Mouse (Mus musculus) hindbrain, embryonic 12.5 days (tissue): ENCODE data around the gene Phactr1. TPM values are rescaled to one million over a fixed set of nuclear protein-coding genes. Genes with fewer than 3 reads are reported as not detected.

Source experiments
- ATAC-seq: fragments of 200-750 bp; cut with Nextera tagmentation; 2 replicates; pipeline ENCODE4 v1.8.0; 2017; ENCODE audit warnings: moderate TSS enrichment; ENCODE audit not compliant: low FRiP score
- H3K27ac ChIP-seq: fragments of 300-500 bp; sonication (generic); 2 replicates; pipeline ENCODE4 v1.5.1; 2016; ENCODE audit warnings: mild to moderate bottlenecking
- H3K27me3 ChIP-seq: fragments of 300-500 bp; sonication (generic); 2 replicates; pipeline ENCODE4 v1.6.1; 2016; ENCODE audit warnings: mild to moderate bottlenecking
- H3K36me3 ChIP-seq: fragments of 300-500 bp; sonication (generic); 2 replicates; pipeline ENCODE4 v1.6.1; 2016; ENCODE audit warnings: mild to moderate bottlenecking
- H3K4me1 ChIP-seq: fragments of 300-500 bp; sonication (generic); 2 replicates; pipeline ENCODE4 v1.6.1; 2016
- H3K4me2 ChIP-seq: fragments of 300-500 bp; sonication (generic); replicated peaks from 2 replicates; pipeline ENCODE4 v1.6.1; 2016; ENCODE audit warnings: mild to moderate bottlenecking
- H3K4me3 ChIP-seq: fragments of 300-500 bp; sonication (generic); 2 replicates; pipeline ENCODE4 v1.5.1; 2016; ENCODE audit warnings: mild to moderate bottlenecking
- H3K9ac ChIP-seq: fragments of 300-500 bp; sonication (generic); 2 replicates; pipeline ENCODE4 v1.6.1; 2016; ENCODE audit warnings: mild to moderate bottlenecking, moderate library complexity
- H3K9me3 ChIP-seq: fragments of 300-500 bp; sonication (generic); replicated peaks from 2 replicates; pipeline ENCODE4 v1.6.1; 2016; ENCODE audit warnings: mild to moderate bottlenecking
- WGBS: fragments of 180-500 bp; shearing (Covaris S2); methylation state at CpG from one replicate; pipeline ENCODE4 v1.1.7; 2016; 5-methylcytosine and 5-hydroxymethylcytosine counted together
- polyA plus RNA-seq: library from polyadenylated mRNA; unstranded; fragments of >200 nt; fragmentation: Nextera tagmentation; extraction: Ambion mirVana; gene quantifications from 2 replicates; pipeline ENCODE4 v1.2.1, GENCODE M21; 2016

Gene Phactr1
- polyA plus RNA-seq, 1 experiment from 2014 or later: 23.6 TPM

DNA sequence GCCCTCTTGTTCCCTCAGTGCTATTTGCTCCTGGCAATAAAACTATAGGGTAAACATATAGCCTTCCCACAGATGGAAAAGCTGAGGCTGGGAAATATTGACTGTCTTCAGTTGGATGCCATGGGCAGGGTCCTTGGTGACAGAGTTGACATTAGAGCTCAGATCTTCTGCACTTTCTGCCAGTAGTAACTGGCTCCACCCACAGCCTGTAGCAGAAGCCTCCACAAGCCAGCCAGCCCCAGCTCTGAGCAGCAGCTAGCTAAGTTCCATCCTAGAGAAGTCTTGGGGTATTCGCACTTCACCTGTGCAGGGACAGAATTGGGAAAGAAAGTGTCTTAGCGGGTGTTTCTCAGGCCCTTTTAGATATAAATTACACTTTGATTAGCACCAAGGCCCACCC lies 390.5 kb downstream of the Phactr1 start:
- no peaks in the 10 kb centered on the region for H3K9me3 ChIP-seq
- no peak overlapping the region for H3K4me2 ChIP-seq
- no peaks in the 10 kb centered on the region for H3K27me3 ChIP-seq
- WGBS: 96% methylated on average over 2 of the region's 2 CpGs
- no peaks in the 10 kb centered on the region for H3K36me3 ChIP-seq
- no peaks in the 10 kb centered on the region for H3K4me1 ChIP-seq
- no peak overlapping the region for H3K4me3 ChIP-seq
- no peak overlapping the region for H3K27ac ChIP-seq
- H3K9ac ChIP-seq: no peak overlapping the region
- ATAC-seq: no peak

DNA sequence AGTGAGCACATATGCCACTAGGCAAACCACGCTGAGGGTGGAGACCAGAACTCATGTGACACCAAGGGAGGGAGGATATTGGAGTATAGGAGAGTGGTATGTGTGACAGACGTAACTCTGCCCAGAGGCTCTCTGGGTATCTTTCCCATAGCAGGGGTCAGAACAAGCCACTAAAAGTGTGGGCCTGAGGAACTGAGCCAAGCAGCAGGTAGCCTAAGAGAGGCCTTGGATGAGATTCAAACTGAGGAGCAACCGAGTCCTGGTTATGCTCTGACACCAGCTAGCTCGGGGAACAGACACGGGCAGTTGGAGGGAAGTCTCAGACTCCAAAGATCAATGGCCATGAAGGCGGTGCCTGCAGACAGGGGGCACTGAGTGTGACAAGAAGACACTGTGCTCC lies 395.0 kb downstream of the Phactr1 start:
- H3K27me3 ChIP-seq: no peaks in the 10 kb centered on the region
- no peak for ATAC-seq
- no peaks in the 10 kb centered on the region for H3K9me3 ChIP-seq
- no peak overlapping the region for H3K27ac ChIP-seq
- 70% methylated on average over 6 of the region's 6 CpGs for whole genome bisulfite sequencing
- H3K4me3 ChIP-seq: no peak overlapping the region
- H3K4me1 ChIP-seq: no peaks in the 10 kb centered on the region
- H3K9ac ChIP-seq: no peak overlapping the region
- H3K4me2 ChIP-seq: no peak overlapping the region
- 0 out of 2 replicates have a peak, but pooled peaks cover 6% of the 10 kb centered on the region for H3K36me3 ChIP-seq

DNA sequence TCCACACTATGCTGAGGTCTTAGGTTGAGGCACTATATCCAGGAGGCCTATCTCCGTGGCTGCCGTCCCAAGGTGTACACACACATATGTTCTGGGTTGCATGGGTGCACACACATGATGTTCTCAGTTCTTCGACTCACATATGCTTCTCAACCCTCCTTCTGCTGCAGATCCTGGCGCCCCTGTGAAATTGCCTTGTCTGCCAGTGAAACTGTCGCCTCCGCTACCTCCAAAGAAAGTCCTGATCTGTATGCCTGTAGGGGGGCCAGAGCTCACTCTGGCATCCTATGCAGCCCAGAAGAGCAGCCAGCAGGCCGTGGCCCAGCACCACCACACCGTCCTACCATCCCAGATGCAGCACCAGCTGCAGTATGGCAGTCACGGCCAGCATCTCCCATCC lies 397.1 kb downstream of the Phactr1 start:
- H3K4me3 ChIP-seq: no peak overlapping the region
- no peak overlapping the region for H3K4me2 ChIP-seq
- no peak overlapping the region for H3K27ac ChIP-seq
- ATAC-seq: no peak
- H3K27me3 ChIP-seq: no peaks in the 10 kb centered on the region
- 0 out of 2 replicates have a peak, but pooled peaks cover 6% of the 10 kb centered on the region for H3K36me3 ChIP-seq
- 92% methylated on average over 9 of the region's 9 CpGs for WGBS
- no peaks in the 10 kb centered on the region for H3K9me3 ChIP-seq
- no peak overlapping the region for H3K9ac ChIP-seq
- no peaks in the 10 kb centered on the region for H3K4me1 ChIP-seq

DNA sequence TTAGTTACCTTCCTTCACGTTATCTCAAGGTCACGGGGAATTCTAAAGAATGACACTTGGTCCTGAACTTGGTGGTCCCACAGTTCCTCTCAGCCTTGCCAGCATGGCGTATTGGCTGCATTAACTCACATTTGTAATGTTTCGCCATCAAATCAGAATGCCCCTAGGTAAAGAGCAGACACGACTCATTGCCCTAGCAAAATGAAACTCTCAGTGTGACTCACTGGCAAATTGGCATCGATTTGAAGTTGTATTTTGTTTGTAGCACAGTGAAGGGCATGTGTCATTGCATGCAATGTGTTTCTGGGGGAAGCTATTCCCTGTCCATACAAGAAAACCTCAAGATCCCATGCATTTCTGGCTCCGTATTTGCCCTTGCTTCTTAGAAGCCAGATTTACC lies 404.8 kb downstream of the Phactr1 start:
- Histone ChIP-seq H3K4me1 (no peaks in the 10 kb centered on the region), H3K36me3 (no peaks in the 10 kb centered on the region; the same call in 1 of the 2 replicates), H3K9ac (no peak overlapping the region), H3K9me3 (no peaks in the 10 kb centered on the region), H3K27ac (no peak overlapping the region), H3K27me3 (no peaks in the 10 kb centered on the region), H3K4me3 (no peak overlapping the region), H3K4me2 (no peak overlapping the region)
- 88% methylated on average over 7 of the region's 7 CpGs for WGBS
- ATAC-seq: no peak

DNA sequence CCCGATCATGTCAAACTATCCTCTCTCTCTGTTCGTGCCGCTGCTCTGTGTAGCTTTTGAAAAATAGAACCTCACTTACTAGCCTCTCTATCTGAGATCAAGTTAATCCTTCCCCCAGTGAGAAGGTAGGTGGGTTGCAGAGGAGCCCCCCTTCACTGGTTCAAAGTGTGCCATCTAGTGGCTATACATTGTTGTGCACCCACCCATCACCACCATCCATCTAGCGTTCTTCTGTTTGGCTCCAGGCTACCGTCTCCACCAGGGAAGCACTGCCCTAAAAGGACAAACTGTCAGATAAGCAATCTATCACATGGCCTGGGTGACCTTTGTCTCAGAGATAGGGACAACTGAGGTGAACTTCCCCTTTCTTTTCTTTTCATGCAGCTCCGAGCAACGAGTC lies 413.9 kb downstream of the Phactr1 start:
- Histone ChIP-seq H3K27me3 (no peaks in the 10 kb centered on the region), H3K36me3 (0 out of 2 replicates have a peak, but pooled peaks cover 5% of the 10 kb centered on the region), H3K9ac (no peak overlapping the region), H3K27ac (no peak overlapping the region), H3K4me2 (no peak overlapping the region), H3K9me3 (no peaks in the 10 kb centered on the region), H3K4me1 (no peaks in the 10 kb centered on the region), H3K4me3 (no peak overlapping the region)
- 47% methylated on average over 7 of the region's 7 CpGs for WGBS
- ATAC-seq: no peak

DNA sequence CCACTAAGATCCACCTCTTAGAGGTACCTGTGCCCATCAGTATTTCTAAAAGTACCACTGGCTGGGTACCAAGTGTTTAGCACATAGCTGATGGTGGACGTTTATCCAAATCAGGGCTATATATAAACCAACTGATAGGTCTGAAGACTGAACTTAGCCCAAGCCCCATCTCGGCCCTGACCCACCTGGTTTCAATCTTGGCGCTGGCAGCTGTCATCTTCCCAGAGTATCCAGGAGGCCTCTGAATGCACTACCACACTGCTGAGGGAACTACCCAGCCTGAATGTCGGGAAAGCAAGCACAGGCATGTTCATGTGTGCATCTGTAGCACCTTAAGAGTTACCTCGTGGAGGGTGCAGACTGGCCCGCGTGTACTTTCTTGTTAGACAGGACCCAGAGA lies 422.5 kb downstream of the Phactr1 start:
- Histone ChIP-seq H3K4me3 (no peak overlapping the region), H3K27me3 (no peaks in the 10 kb centered on the region), H3K4me2 (no peak overlapping the region), H3K9ac (no peak overlapping the region), H3K4me1 (no peaks in the 10 kb centered on the region), H3K9me3 (0 out of 2 replicates have a peak, but pooled peaks cover 6% of the 10 kb centered on the region), H3K27ac (no peak overlapping the region), H3K36me3 (no peaks in the 10 kb centered on the region)
- 85% methylated on average over 7 of the region's 7 CpGs for WGBS
- ATAC-seq: no peak

DNA sequence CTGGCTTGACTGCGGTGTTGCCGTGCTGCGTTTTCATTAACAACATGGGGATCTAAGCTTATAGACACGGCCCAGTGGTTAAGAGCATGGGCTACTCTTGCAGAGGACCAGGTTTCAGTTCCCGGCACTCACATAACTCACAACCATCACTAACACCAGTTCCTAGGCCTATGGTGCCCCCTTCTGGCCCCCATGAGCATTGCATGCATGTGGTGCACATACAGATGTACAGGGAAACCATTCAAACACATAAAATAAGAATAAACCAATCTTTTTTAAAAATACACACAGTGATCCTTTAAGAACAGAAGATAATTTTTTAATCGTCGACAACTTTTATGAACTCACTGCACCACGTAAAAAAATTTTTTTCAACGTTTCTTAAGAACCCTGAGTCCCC lies 424.1 kb downstream of the Phactr1 start:
- no peak overlapping the region for H3K9ac ChIP-seq
- H3K27me3 ChIP-seq: no peaks in the 10 kb centered on the region
- 0 out of 2 replicates have a peak, but pooled peaks cover 6% of the 10 kb centered on the region for H3K9me3 ChIP-seq
- H3K4me3 ChIP-seq: no peak overlapping the region
- H3K27ac ChIP-seq: no peak overlapping the region
- no peaks in the 10 kb centered on the region for H3K36me3 ChIP-seq
- ATAC-seq: no peak
- WGBS: 96% methylated on average over 9 of the region's 9 CpGs
- no peaks in the 10 kb centered on the region for H3K4me1 ChIP-seq
- H3K4me2 ChIP-seq: no peak overlapping the region

DNA sequence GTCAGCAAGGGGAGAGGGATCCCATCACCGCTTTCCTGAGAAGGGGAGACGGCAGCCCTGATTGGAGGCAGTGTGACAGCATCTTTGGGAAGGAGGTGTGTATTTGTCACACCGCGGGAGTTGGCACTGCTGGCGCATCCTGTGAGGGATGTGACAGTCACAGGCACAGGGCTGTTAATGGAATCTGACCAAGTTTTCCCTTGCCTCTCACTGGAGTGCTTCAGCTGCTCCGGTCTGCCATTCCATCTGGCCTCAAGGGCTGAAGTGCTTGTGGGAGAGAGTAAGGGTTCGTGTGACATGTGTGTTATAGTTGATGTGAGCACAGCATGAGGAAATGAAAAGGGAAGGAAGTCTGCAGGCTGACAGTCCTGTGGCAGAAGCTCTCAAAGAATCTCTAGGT lies 431.9 kb downstream of the Phactr1 start:
- no peak overlapping the region for H3K9ac ChIP-seq
- H3K4me3 ChIP-seq: no peak overlapping the region
- 71% methylated on average over 7 of the region's 7 CpGs for WGBS
- H3K27ac ChIP-seq: no peak overlapping the region
- no peaks in the 10 kb centered on the region for H3K27me3 ChIP-seq
- no peaks in the 10 kb centered on the region for H3K9me3 ChIP-seq
- no peaks in the 10 kb centered on the region for H3K4me1 ChIP-seq
- no peak for ATAC-seq
- no peaks in the 10 kb centered on the region for H3K36me3 ChIP-seq
- no peak overlapping the region for H3K4me2 ChIP-seq

DNA sequence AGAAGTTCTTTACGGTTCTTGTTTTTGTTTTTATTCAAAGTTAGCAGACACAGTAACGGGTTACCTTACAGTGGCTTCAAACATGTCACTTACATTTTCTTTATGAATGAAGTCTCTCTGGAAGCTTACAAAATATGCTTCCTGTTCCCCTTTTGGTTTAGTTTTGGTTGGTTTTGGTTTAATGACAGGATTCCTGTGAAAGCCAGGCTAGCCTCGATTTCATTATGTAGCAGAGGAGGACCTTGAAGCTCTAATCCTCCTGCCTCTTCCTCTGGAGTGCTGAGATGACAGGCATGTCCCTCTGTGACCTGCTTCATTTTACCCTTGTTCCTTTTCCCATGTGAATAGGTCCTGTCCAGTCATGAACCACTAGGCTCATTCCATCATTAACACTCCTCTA lies 432.3 kb downstream of the Phactr1 start:
- 78% methylated on average over 3 of the region's 3 CpGs for WGBS
- no peaks in the 10 kb centered on the region for H3K4me1 ChIP-seq
- H3K4me2 ChIP-seq: no peak overlapping the region
- ATAC-seq: no peak
- H3K4me3 ChIP-seq: no peak overlapping the region
- H3K27ac ChIP-seq: no peak overlapping the region
- no peaks in the 10 kb centered on the region for H3K36me3 ChIP-seq
- H3K27me3 ChIP-seq: no peaks in the 10 kb centered on the region
- H3K9ac ChIP-seq: no peak overlapping the region
- H3K9me3 ChIP-seq: no peaks in the 10 kb centered on the region

DNA sequence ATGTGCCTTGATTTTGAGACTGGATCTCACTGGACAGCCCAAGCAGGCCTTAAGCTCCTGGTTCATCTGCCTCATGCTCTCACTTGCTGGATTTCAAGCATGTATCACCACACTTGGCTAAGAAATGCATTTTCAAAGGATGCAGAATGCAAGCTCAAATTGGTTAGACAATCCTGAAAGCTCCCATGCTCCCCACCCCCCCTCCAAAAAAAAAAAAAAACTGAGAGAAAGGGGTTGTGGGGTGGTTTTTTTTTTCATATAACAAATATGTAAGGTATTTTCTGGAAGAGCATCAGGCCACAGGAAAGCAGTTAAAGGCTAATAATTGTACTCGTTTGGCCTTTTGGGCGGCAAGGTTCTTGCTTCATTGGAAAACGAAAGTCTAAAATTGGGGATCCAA lies 432.7 kb downstream of the Phactr1 start:
- ATAC-seq: no peak
- H3K4me1 ChIP-seq: no peaks in the 10 kb centered on the region

DNA sequence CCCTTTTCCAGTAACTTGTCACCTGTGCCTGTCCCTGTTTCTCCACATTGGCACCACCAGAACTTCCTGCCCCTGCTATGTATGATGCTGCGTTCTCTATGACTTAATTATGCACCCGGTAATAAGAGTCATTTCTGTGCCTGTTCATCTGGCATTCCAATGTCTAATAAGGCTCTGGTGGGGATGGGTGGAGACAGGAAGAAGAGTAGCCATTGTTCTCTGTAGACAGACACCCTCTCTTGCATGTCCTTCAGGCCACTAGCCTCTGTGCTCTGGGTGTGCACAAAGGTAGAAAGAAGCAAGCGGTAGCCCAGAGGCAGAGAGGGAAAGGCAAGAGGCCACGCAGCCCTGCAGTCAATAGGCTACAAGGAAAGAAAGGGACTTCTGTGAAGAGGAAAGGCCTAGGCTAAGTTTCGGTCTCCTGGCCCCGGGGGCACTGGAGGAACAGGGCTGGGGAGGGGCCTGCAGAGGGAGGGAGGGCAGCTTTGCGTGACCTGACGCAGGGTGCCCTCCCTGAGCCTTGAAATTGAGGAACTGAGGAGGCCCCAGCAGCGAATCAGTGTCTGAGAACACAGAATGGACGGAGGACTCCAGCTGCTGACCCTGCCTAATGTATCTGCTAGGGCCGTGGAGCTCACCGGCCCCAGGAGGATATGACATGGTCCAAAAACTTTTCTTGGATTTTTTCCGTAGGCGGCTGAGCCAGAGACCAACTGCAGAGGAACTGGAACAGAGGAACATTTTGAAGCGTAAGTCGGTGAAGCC lies 442.1 kb downstream of the Phactr1 start:
- no peak overlapping the region for H3K4me2 ChIP-seq
- 58% methylated on average over 16 of the region's 16 CpGs for WGBS
- ATAC-seq: no peak
- no peak overlapping the region for H3K27ac ChIP-seq
- no peak overlapping the region for H3K4me3 ChIP-seq
- peaks cover 26% of the 10 kb centered on the region for H3K4me1 ChIP-seq
- H3K27me3 ChIP-seq: no peaks in the 10 kb centered on the region
- no peak overlapping the region for H3K9ac ChIP-seq
- no peaks in the 10 kb centered on the region for H3K36me3 ChIP-seq
- no peaks in the 10 kb centered on the region for H3K9me3 ChIP-seq

More for the DNA sequence above, 432.7 kb downstream of the Phactr1 start:
- Histone ChIP-seq H3K9ac (no peak overlapping the region), H3K27me3 (no peaks in the 10 kb centered on the region), H3K36me3 (no peaks in the 10 kb centered on the region), H3K27ac (no peak overlapping the region), H3K4me3 (no peak overlapping the region), H3K4me2 (no peak overlapping the region), H3K9me3 (no peaks in the 10 kb centered on the region)
- WGBS: 99% methylated on average over 3 of the region's 3 CpGs

DNA sequence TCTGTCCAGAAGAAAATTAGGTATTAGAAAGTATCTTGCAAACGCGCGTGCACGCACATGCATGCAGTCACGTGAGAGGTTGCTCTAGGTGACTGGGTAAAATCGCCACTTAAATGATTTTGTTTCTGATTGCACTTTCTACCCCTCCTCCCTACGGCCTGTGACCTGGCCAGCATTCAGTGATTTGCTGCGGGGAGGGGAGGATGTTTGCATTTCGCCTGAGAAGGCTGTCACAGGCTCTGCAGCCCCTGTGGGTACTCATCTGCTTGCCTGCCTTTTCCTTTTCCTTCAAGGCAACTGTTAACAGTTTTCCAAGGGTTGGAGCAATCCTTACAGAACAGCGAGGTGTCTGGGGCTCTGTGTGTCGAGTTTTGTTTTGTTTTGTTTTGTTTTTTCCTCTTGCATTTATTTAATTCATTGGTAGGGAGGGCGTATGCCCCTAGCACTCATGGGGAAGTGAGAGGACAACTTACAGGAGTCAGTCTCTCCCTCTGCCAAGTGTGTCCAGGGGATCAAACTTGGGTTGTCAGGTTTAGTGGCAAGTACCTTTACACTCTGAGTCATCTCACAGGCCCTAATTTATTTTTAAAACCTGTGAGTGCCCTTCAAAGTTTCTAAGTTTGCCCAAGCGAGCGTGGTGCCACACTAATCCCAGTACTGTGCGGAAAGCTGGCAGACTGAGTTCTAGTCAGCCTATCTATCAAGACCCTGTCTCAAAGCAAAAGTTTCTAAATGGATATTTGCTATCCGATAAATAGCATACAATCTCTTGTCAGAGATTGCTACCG lies 443.7 kb downstream of the Phactr1 start:
- no peak for ATAC-seq
- Histone ChIP-seq H3K4me2 (no peak overlapping the region), H3K4me3 (no peak overlapping the region), H3K27me3 (no peaks in the 10 kb centered on the region), H3K27ac (no peak overlapping the region), H3K9ac (no peak overlapping the region), H3K4me1 (peaks cover 26% of the 10 kb centered on the region), H3K9me3 (no peaks in the 10 kb centered on the region), H3K36me3 (no peaks in the 10 kb centered on the region)
- 51% methylated on average over 17 of the region's 17 CpGs for WGBS
